Mouse (Mus musculus) left cerebral cortex, adult 2 months (tissue): ENCODE data around the gene Necab2. TPM values are rescaled to one million over a fixed set of nuclear protein-coding genes. Genes with fewer than 3 reads are reported as not detected.

Experiments
- DNase-seq, 2 experiments: peaks; one replicate each; pipeline ENCODE4 v3.0.0; 2021 to 2022; ENCODE audit warnings: low spot score in 2 of 2, mixed read lengths in 1 of 2; ENCODE audit errors: extremely low spot score in 1 of 2
- H3K27ac ChIP-seq: fragments of 200-600 bp; 2 replicates; pipeline ENCODE4 v1.8.1; 2022
- H3K4me3 ChIP-seq: fragments of 200-600 bp; 2 replicates; pipeline ENCODE4 v1.8.1; 2022
- CTCF ChIP-seq: fragments of 200-600 bp; IDR thresholded peaks from 2 replicates; pipeline ENCODE4 v1.8.1; 2022; ENCODE audit warnings: antibody characterized with exemption, mild to moderate bottlenecking, moderate library complexity
- intact Hi-C: fragments of 180-260 bp; cut with DNase I; formaldehyde crosslinking; loops from one replicate; pipeline ENCODE4 v1.15.1; 2025
- total RNA-seq, 2 experiments: library from RNA; stranded (reverse); gene quantifications; 2 replicates each; pipeline ENCODE4 v1.2.3; 2021

Gene Necab2
- total RNA-seq, 2 experiments from 2014 or later: 63.3 to 80.9 TPM

DNA sequence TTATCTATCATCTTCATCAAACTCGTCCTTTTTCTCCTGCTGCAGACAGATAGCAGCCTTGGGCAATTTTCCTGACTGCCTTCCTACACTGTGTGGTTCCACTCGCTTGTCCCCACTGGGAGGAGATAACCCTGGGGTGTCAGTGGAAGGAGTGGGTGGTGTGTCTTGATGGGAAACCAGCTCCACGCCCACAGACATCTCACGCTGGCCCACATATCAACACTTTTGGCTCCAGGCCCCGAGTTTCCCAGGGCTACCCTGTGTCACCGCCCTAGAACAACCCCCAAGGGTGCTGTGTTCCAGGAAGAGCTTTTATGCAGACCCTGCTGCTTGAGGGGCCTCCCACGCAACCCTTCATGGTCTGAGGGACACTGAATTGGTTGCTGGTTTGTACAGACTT lies 17.2 kb downstream of the Necab2 start:
- intact Hi-C loops: no loop called here
- TF ChIP-seq CTCF: no peak
- DNase-seq: no peak
- H3K4me3 ChIP-seq: no peak overlapping the region
- no peak overlapping the region for H3K27ac ChIP-seq

GRCm38 (mm10) chr8:119466105-119466504 lies 19.6 kb downstream of the Necab2 start:
- H3K27ac ChIP-seq: no peak overlapping the region
- peak; percentile 41 to 68 for DNase-seq
- TF ChIP-seq CTCF: no peak

DNA sequence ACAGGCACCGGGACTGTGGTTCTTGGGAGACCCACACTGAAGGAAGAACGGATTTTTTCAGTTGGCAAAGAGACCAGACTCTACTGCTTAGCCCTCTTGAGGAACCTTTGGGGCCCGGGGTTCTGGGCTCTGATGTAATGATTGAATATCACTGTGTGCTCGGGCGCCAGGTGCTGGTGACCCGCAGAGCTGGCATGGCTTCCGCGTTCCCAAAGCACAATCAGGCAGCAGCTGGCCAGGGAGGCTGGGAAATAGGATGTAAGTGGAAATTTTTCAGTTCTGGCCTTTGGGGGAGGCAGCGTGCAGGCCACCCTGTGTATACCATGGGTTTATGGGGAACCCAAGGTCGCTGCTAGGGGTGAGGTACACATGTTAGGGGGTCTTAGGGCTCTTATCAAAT lies 20.3 kb downstream of the Necab2 start:
- H3K27ac ChIP-seq: no peak overlapping the region
- intact Hi-C loops: no loop called here
- DNase-seq: no peak
- H3K4me3 ChIP-seq: no peak overlapping the region
- no peak for TF ChIP-seq CTCF

More at GRCm38 (mm10) chr8:119466105-119466504, 19.6 kb downstream of the Necab2 start:
- intact Hi-C loops: no loop called here
- no peak overlapping the region for H3K4me3 ChIP-seq

GRCm38 (mm10) chr8:119468091-119468490 lies 21.6 kb downstream of the Necab2 start:
- no peak for DNase-seq
- Histone ChIP-seq H3K4me3 (no peak overlapping the region), H3K27ac (no peak overlapping the region)
- intact Hi-C loops: no loop called here
- no peak for TF ChIP-seq CTCF

DNA sequence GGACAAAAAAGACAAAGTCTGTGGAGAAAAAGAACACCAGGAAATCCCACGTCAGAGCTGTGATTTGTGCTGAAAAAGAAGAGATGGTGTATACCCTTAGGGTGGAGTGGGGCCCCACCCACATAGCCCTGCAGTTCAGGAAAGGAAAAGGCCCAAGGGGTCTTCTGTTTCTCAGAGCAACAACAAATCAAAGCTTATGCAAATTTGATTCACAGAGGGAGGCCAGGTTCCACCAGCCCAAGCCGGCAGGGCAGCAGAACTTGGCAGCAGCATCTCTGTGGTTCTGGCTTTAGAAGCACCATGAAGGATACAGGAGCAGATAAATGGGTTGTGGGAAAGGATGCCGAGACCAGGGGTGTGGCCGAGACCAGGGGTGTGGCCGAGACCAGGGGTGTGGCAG lies 32.2 kb downstream of the Necab2 start:
- DNase-seq: no peak
- intact Hi-C loops: no loop called here
- Histone ChIP-seq H3K4me3 (no peak overlapping the region), H3K27ac (no peak overlapping the region)
- TF ChIP-seq CTCF: no peak

GRCm38 (mm10) chr8:119484145-119484896 lies 37.8 kb downstream of the Necab2 start:
- Histone ChIP-seq H3K27ac (no peak overlapping the region), H3K4me3 (no peak overlapping the region)
- no peak for DNase-seq
- no peak for TF ChIP-seq CTCF
- intact Hi-C loops: no loop called here

DNA sequence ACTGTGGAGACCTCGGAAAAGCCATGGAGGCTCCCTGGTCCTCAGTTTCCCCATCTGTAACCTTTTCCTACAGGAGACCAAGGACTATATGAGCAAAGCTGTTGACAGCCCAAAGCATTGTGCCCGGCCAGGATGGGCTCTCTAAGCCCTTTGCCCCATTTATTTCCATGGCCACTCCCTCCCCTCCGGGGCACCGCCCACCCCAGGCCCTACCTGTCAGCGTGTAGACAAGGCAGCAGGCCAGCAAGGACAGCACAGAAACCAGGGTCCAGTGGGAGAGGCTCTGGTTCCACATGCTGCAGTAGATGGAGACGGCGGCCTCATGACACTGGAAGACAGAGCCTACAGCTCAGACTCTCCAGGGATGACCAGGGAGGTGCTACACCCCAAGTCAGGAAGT lies 40.6 kb downstream of the Necab2 start:
- no peak for DNase-seq
- intact Hi-C loops: no loop called here
- Histone ChIP-seq H3K27ac (no peak overlapping the region), H3K4me3 (no peak overlapping the region)
- TF ChIP-seq CTCF: no peak

GRCm38 (mm10) chr8:119496848-119497247 lies 50.3 kb downstream of the Necab2 start:
- intact Hi-C loops: loop anchor here (2.0 kb wide), 1 partner anchor 48 kb away; no protein-coding TSS in a partner anchor
- no peak overlapping the region for H3K4me3 ChIP-seq
- peak; percentile 23 to 47 for DNase-seq
- H3K27ac ChIP-seq: no peak overlapping the region
- peak; percentile 65 for TF ChIP-seq CTCF

- TF ChIP-seq CTCF: no peak
- no peak for DNase-seq
- intact Hi-C loops: no loop called here
These were observed 53.3 kb downstream of the Necab2 start for GRCm38 (mm10) chr8:119499836-119500235.

GRCm38 (mm10) chr8:119501598-119501997 lies 55.1 kb downstream of the Necab2 start, which contains the start of gene Slc38a8:
Slc38a8 (minus strand) TSS chr8:119501698.
- intact Hi-C loops: no loop called here
- no peak within 1 kb of the TSS for H3K4me3 ChIP-seq
- no peak for DNase-seq
- no peak within 1 kb of the TSS for H3K27ac ChIP-seq
- no peak for TF ChIP-seq CTCF

More at GRCm38 (mm10) chr8:119499836-119500235, 53.3 kb downstream of the Necab2 start:
- Histone ChIP-seq H3K27ac (no peak overlapping the region), H3K4me3 (no peak overlapping the region)

DNA sequence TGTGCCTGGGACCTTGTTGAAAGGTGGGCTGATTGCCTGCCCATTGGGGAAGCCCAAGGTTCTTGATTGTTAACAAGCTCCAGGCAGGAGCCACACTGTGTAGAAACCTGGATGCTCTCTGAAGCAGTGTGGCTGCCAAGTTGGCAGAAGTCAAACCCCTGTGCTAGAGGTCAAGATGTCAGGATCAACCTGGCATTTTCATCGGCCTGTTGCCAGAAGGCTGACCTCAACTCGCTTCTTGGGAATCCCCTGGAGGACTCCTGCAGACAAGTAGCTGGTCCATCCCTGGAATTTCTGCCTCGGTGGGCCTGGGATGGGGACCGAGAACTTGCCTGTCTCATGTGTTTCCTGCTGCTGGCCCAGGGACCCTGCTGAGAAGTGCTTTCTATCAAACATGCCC lies 55.6 kb downstream of the Necab2 start:
- Histone ChIP-seq H3K4me3 (no peak overlapping the region), H3K27ac (no peak overlapping the region)
- intact Hi-C loops: no loop called here
- no peak for DNase-seq
- no peak for TF ChIP-seq CTCF

DNA sequence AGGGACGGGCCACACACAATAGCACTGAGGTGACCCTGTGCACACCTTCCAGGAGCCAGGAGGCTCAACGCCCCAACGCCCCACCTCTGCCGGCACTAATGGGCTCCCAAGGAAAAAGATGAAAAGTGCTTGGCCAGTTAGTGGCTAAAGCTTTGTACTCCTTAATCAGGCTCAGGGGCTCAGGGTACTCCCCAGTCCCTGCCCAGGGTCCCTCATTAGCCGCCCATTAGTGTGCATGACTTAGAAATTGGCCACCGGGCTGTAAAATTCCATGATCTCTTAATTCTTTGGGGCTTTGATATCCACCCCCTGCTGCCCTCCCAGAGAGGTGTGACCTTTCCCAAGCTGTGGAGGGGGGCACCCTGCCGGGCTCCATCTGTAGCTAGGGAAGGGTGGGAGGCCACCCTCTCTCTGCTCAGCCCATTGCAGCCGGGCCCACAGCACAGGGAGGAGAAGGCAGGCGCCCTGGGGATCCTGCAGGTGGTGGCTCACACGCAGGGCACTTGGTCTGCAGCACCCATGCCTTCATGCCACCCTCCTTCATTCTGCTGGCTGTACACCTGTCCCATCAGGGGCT lies 56.8 kb downstream of the Necab2 start:
- Histone ChIP-seq H3K27ac (no peak overlapping the region), H3K4me3 (no peak overlapping the region)
- no peak for TF ChIP-seq CTCF
- intact Hi-C loops: no loop called here
- no peak for DNase-seq

- intact Hi-C loops: no loop called here
- Histone ChIP-seq H3K4me3 (no peak overlapping the region), H3K27ac (no peak overlapping the region)
- no peak for TF ChIP-seq CTCF
- DNase-seq: no peak
These were observed 59.0 kb downstream of the Necab2 start for GRCm38 (mm10) chr8:119505488-119505887.
